Mouse (Mus musculus) cerebellum, adult 2 months (tissue): ENCODE data around the gene Zscan20. TPM values are rescaled to one million over a fixed set of nuclear protein-coding genes. Genes with fewer than 3 reads are reported as not detected.
A peak's percentile ranks its signal among the peaks of the same experiment; 100 is the strongest.
"Not testable (repeated sequence)": the region's sequence is repeated elsewhere in the genome, so short reads cannot be mapped to it uniquely, and the experiment has no call there.

Source experiments
- DNase-seq, 2 experiments: peaks; one replicate each; pipeline ENCODE4 v3.0.0; 2021
- H3K27ac ChIP-seq: fragments of 200-500 bp; 2 replicates; pipeline ENCODE4 v1.5.1; 2012; ENCODE audit warnings: low read length, control low read depth, inconsistent platforms; ENCODE audit not compliant: insufficient read depth
- H3K27me3 ChIP-seq: fragments of 200-500 bp; 2 replicates; pipeline ENCODE4 v1.6.1; 2012; ENCODE audit warnings: inconsistent platforms, mild to moderate bottlenecking, low read length, moderate library complexity; ENCODE audit not compliant: control insufficient read depth, insufficient read depth
- H3K4me1 ChIP-seq: fragments of 200-500 bp; 2 replicates; pipeline ENCODE4 v1.6.1; 2011; ENCODE audit warnings: low read length; ENCODE audit not compliant: control insufficient read depth, insufficient read depth
- H3K4me3 ChIP-seq: fragments of 200-500 bp; replicated peaks from 2 replicates; pipeline ENCODE3; 2011; ENCODE audit warnings: mild to moderate bottlenecking, low read depth, low read length, control low read depth; ENCODE audit not compliant: insufficient read depth
- CTCF ChIP-seq: fragments of 200-500 bp; IDR thresholded peaks from 2 replicates; pipeline ENCODE4 v1.5.1; 2011; ENCODE audit warnings: low read depth, mild to moderate bottlenecking, control low read depth, low read length, moderate library complexity, borderline replicate concordance; ENCODE audit not compliant: insufficient read depth
- POLR2A ChIP-seq: fragments of 200-500 bp; IDR thresholded peaks from 2 replicates; pipeline ENCODE4 v1.6.1; 2011; ENCODE audit warnings: low read length, control low read depth, borderline replicate concordance; ENCODE audit not compliant: insufficient read depth
- WGBS: fragments of 180-500 bp; shearing (Covaris S2); methylation state at CpG from one replicate; pipeline ENCODE4 v1.1.7; 2018; 5-methylcytosine and 5-hydroxymethylcytosine counted together
- polyA plus RNA-seq: library from polyadenylated mRNA; depleted of rRNA; stranded (reverse); fragments of >200 nt; gene quantifications from 2 replicates; pipeline ENCODE4 v1.2.3, GENCODE M21; 2012; rRNA removed

Zscan20 gene
- polyA plus RNA-seq, 1 experiment, result 4.9 TPM

GRCm38 (mm10) chr4:128560327-128560726 lies 49.6 kb downstream of the Zscan20 start:
- Histone ChIP-seq H3K27ac (no peak overlapping the region), H3K4me3 (no peak overlapping the region), H3K4me1 (no peaks in the 10 kb centered on the region), H3K27me3 (no peaks in the 10 kb centered on the region)
- 72% methylated on average over 3 of the region's 3 CpGs for WGBS
- no peak for DNase-seq
- TF ChIP-seq CTCF (peak; percentile 10; the same call in 1 of the 2 replicates), POLR2A (no peak)

- WGBS, result 87% methylated on average over 2 of the region's 2 CpGs
- TF ChIP-seq POLR2A, result no peak
- TF ChIP-seq CTCF, result no peak
- no peak for DNase-seq
- Histone ChIP-seq H3K4me1 (no peaks in the 10 kb centered on the region; the same call in 1 of the 2 replicates), H3K27ac (no peak overlapping the region), H3K27me3 (no peaks in the 10 kb centered on the region), H3K4me3 (no peak overlapping the region)
Observed at GRCm38 (mm10) chr4:128554198-128554597, 55.7 kb downstream of the Zscan20 start.

- DNase-seq, result no peak
- no peak overlapping the region for H3K4me3 ChIP-seq
- H3K27ac ChIP-seq, result no peak overlapping the region
- no peaks in the 10 kb centered on the region; the same call in 1 of the 2 replicates for H3K4me1 ChIP-seq
- no peaks in the 10 kb centered on the region for H3K27me3 ChIP-seq
- no peak for TF ChIP-seq CTCF
- TF ChIP-seq POLR2A, result no peak
- 87% methylated on average over 6 of the region's 6 CpGs for WGBS
Observed at GRCm38 (mm10) chr4:128550756-128551155, 59.1 kb downstream of the Zscan20 start.

GRCm38 (mm10) chr4:128543956-128544486 lies 65.9 kb downstream of the Zscan20 start:
- DNase-seq, H3K4me3 ChIP-seq, H3K4me1 ChIP-seq, H3K27ac ChIP-seq, H3K27me3 ChIP-seq: not testable (repeated sequence)
- 86% methylated on average over 2 of the region's 2 CpGs for WGBS

GRCm38 (mm10) chr4:128543378-128543777 lies 66.5 kb downstream of the Zscan20 start:
- H3K27me3 ChIP-seq, result no peaks in the 10 kb centered on the region
- peak in 1 of 2 experiments; percentile 8 for DNase-seq
- H3K27ac ChIP-seq, result no peak overlapping the region
- H3K4me3 ChIP-seq, result no peak overlapping the region
- no peaks in the 10 kb centered on the region for H3K4me1 ChIP-seq
- TF ChIP-seq POLR2A, result no peak
- TF ChIP-seq CTCF, result peak; percentile 35; the same call in 1 of the 2 replicates
- 35% methylated on average over 2 of the region's 2 CpGs for WGBS

Other genes with a start within 250 kb of the Zscan20 start
- 0.49 and 0.52 TPM in 2 replicates for gene Tlr12, start 8.5 kb upstream of the Zscan20 start, polyA plus RNA-seq
- gene Phc2, start 44.6 kb upstream of the Zscan20 start, polyA plus RNA-seq, result 133 and 144 TPM in 2 replicates
- gene A3galt2, start 145.3 kb upstream of the Zscan20 start, polyA plus RNA-seq, result 1.9 and 2.4 TPM in 2 replicates
- gene Zfp362, start 195.9 kb upstream of the Zscan20 start, polyA plus RNA-seq, result 24.8 and 25.5 TPM in 2 replicates